Mouse (Mus musculus) small intestine, adult 2 months (tissue): Measurements from ENCODE around the gene Prkcg. TPM values are rescaled to one million over a fixed set of nuclear protein-coding genes. Genes with fewer than 3 reads are reported as not detected.

ENCODE experiments used
- H3K27ac ChIP-seq: fragments of 200-500 bp; 2 replicates; pipeline ENCODE4 v1.5.1; 2012; ENCODE audit warnings: low read depth, low read length, control low read depth, inconsistent platforms; ENCODE audit not compliant: insufficient read depth
- H3K27me3 ChIP-seq: fragments of 200-500 bp; 2 replicates; pipeline ENCODE4 v1.6.1; 2012; ENCODE audit warnings: mild to moderate bottlenecking, moderate library complexity, low read length, inconsistent platforms; ENCODE audit not compliant: control insufficient read depth, insufficient read depth
- H3K36me3 ChIP-seq: fragments of 200-500 bp; 2 replicates; pipeline ENCODE4 v1.6.1; 2012; ENCODE audit warnings: mild to moderate bottlenecking, low read length, control low read depth, inconsistent platforms; ENCODE audit not compliant: control insufficient read depth, insufficient read depth
- H3K4me1 ChIP-seq: fragments of 200-500 bp; 2 replicates; pipeline ENCODE4 v1.6.1; 2012; ENCODE audit warnings: low read length, inconsistent platforms, mixed read lengths; ENCODE audit not compliant: control insufficient read depth, insufficient read depth, insufficient read length
- H3K4me3 ChIP-seq: fragments of 200-500 bp; 2 replicates; pipeline ENCODE4 v1.5.1; 2012; ENCODE audit warnings: low read depth, mild to moderate bottlenecking, control low read depth, inconsistent platforms, low read length, moderate library complexity
- CTCF ChIP-seq: fragments of 200-500 bp; IDR thresholded peaks from 2 replicates; pipeline ENCODE4 v1.5.1; 2012; ENCODE audit warnings: low read depth, mild to moderate bottlenecking, control low read depth, inconsistent platforms, low read length, moderate library complexity, mixed read lengths; ENCODE audit not compliant: insufficient replicate concordance, insufficient read length; ENCODE audit errors: extremely low read depth
- POLR2A ChIP-seq: fragments of 200-500 bp; IDR thresholded peaks from 2 replicates; pipeline ENCODE4 v1.6.1; 2012; ENCODE audit warnings: low read depth, mild to moderate bottlenecking, control low read depth, inconsistent platforms, low read length, moderate library complexity
- WGBS: fragments of 180-500 bp; shearing (Covaris S2); methylation state at CpG from one replicate; pipeline ENCODE4 v1.1.7; 2018; 5-methylcytosine and 5-hydroxymethylcytosine counted together
- polyA plus RNA-seq: library from polyadenylated mRNA; depleted of rRNA; stranded (reverse); fragments of >200 nt; gene quantifications from 2 replicates; pipeline ENCODE4 v1.2.3, GENCODE M21; 2012

Gene Prkcg
- polyA plus RNA-seq, 1 experiment, result 1.0 TPM

- WGBS, result 67% methylated on average over 5 of the region's 5 CpGs
- Histone ChIP-seq H3K27ac (no peak overlapping the region), H3K27me3 (no peaks in the 10 kb centered on the region), H3K4me3 (no peak overlapping the region), H3K4me1 (no peaks in the 10 kb centered on the region), H3K36me3 (no peaks in the 10 kb centered on the region)
- TF ChIP-seq POLR2A, result no peak
- TF ChIP-seq CTCF, result no peak
These were observed 59.3 kb downstream of the Prkcg start for GRCm38 (mm10) chr7:3348326-3348725.

GRCm38 (mm10) chr7:3349775-3350174, 60.8 kb downstream of the Prkcg start:
- Histone ChIP-seq H3K4me3 (no peak overlapping the region), H3K27ac (no peak overlapping the region), H3K36me3 (no peaks in the 10 kb centered on the region), H3K27me3 (no peaks in the 10 kb centered on the region), H3K4me1 (no peaks in the 10 kb centered on the region)
- WGBS, result 84% methylated on average over 9 of the region's 9 CpGs
- TF ChIP-seq POLR2A (no peak), CTCF (no peak)

GRCm38 (mm10) chr7:3351536-3351935, 62.6 kb downstream of the Prkcg start:
- no peak overlapping the region for H3K27ac ChIP-seq
- WGBS, result 91% methylated on average over 1 of the region's 1 CpGs
- no peak overlapping the region for H3K4me3 ChIP-seq
- no peaks in the 10 kb centered on the region for H3K4me1 ChIP-seq
- TF ChIP-seq CTCF (no peak), POLR2A (no peak)
- H3K36me3 ChIP-seq, result no peaks in the 10 kb centered on the region
- H3K27me3 ChIP-seq, result no peaks in the 10 kb centered on the region

- TF ChIP-seq CTCF, result no peak
- no peak for TF ChIP-seq POLR2A
- Histone ChIP-seq H3K27me3 (no peaks in the 10 kb centered on the region), H3K27ac (no peak overlapping the region), H3K4me3 (no peak overlapping the region), H3K36me3 (no peaks in the 10 kb centered on the region), H3K4me1 (no peaks in the 10 kb centered on the region)
- 89% methylated on average over 6 of the region's 6 CpGs for WGBS
These were observed 65.9 kb downstream of the Prkcg start for GRCm38 (mm10) chr7:3354850-3355249.

- H3K27me3 ChIP-seq, result no peaks in the 10 kb centered on the region
- H3K27ac ChIP-seq, result no peak overlapping the region
- WGBS, result 97% methylated on average over 1 of the region's 1 CpGs
- no peaks in the 10 kb centered on the region for H3K4me1 ChIP-seq
- no peak overlapping the region for H3K4me3 ChIP-seq
- H3K36me3 ChIP-seq, result no peaks in the 10 kb centered on the region
- TF ChIP-seq POLR2A, result no peak
- TF ChIP-seq CTCF, result no peak
These were observed 71.7 kb downstream of the Prkcg start for GRCm38 (mm10) chr7:3360678-3361077.

GRCm38 (mm10) chr7:3365547-3366279, 76.7 kb downstream of the Prkcg start:
- H3K4me1 ChIP-seq, result no peaks in the 10 kb centered on the region
- no peak for TF ChIP-seq POLR2A
- TF ChIP-seq CTCF, result no peak
- H3K27ac ChIP-seq, result no peak overlapping the region
- no peak overlapping the region for H3K4me3 ChIP-seq
- H3K27me3 ChIP-seq, result peaks cover 10% of the 10 kb centered on the region; the same call in 1 of the 2 replicates
- 38% methylated on average over 11 of the region's 11 CpGs for WGBS
- H3K36me3 ChIP-seq, result no peaks in the 10 kb centered on the region

DNA sequence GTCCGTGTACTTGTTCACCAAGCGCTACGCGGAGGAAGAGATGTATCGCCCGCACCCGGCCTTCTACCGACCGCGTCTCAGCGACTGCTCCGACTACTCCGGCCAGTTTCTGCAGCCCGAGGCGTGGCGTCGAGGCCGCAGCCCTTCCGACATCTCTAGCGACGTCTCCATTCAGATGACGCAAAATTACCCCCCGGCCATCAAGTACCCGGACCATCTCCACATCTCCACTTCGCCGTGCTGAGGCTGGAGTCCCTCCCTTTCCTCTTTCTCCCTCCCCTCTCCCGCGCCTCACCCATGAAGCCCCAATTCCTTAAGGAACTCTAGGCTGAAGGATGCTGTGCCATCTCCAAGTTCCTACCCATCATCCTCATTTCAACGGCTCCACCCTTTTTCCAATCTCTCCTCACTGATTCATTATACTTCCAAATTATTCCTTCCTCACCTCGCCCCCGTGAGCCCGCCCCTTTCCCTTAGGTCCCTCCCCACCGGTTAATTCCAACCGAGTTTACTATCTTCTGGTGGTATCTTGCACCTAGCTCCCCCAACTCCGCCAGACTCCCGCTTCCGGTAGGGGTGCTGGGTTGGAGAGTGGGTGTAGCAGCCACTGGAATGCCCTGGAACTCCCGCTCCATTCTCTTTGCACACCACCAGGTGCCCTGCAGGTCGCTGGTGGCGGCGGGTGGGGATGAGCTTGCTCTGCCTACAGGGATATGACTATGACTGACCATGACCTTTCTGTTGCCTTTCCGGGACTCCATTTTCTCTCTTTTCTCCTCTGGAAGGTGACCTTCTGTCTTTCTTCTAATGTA, 77.9 kb downstream of the Prkcg start:
- 12% methylated on average over 42 of the region's 42 CpGs for WGBS
- no peak overlapping the region for H3K27ac ChIP-seq
- no peaks in the 10 kb centered on the region for H3K36me3 ChIP-seq
- peak overlapping the region; percentile 11 for H3K4me3 ChIP-seq
- TF ChIP-seq POLR2A, result no peak
- no peak for TF ChIP-seq CTCF
- H3K27me3 ChIP-seq, result peaks cover 10% of the 10 kb centered on the region; the same call in 1 of the 2 replicates
- no peaks in the 10 kb centered on the region for H3K4me1 ChIP-seq
